Mouse (Mus musculus) MEL (cell line): ENCODE measurements at regions not wholly inside any gene's neighbourhood (a gene's known extent, or its start where the extent isn't known, plus 50 kb on each side); places are given as distances from the start of the nearest gene placed in this dataset.

Experiments
- DNase-seq: peaks from one replicate; pipeline ENCODE4 v3.0.0; 2011; ENCODE audit warnings: low read depth, low spot score
- H3K27ac ChIP-seq: 2 replicates; pipeline ENCODE4 v1.5.1; 2012; ENCODE audit warnings: low read depth, mild to moderate bottlenecking, control low read depth, low read length, moderate library complexity; ENCODE audit not compliant: control insufficient read depth
- H3K27me3 ChIP-seq, 2 experiments: fragments of 150-350 bp in 1 of 2; sonication (generic) in 1 of 2; 2 replicates each; pipeline ENCODE4 v1.6.1; 2012; ENCODE audit warnings: low read length in 2 of 2, mild to moderate bottlenecking in 2 of 2, improper control_type of control experiment in 1 of 2, moderate library complexity in 1 of 2; ENCODE audit not compliant: insufficient read depth in 2 of 2, control insufficient read depth in 1 of 2
- H3K36me3 ChIP-seq, 2 experiments: 2 replicates each; pipeline ENCODE4 v1.6.1; 2012 to 2014; ENCODE audit warnings: low read length in 2 of 2, improper control_type of control experiment in 1 of 2, inconsistent platforms in 1 of 2, mild to moderate bottlenecking in 1 of 2; ENCODE audit not compliant: insufficient read depth in 2 of 2, control insufficient read depth in 1 of 2
- H3K4me1 ChIP-seq, 2 experiments: fragments of 150-350 bp in 1 of 2; sonication (generic) in 1 of 2; 2 replicates each; pipeline ENCODE4 v1.6.1; 2012; ENCODE audit warnings: low read length in 2 of 2, improper control_type of control experiment in 1 of 2, mild to moderate bottlenecking in 1 of 2; ENCODE audit not compliant: insufficient read depth in 2 of 2, control insufficient read depth in 1 of 2
- H3K4me3 ChIP-seq, 2 experiments: fragments of 150-350 bp in 1 of 2; sonication (generic) in 1 of 2; 2 replicates each; pipeline ENCODE4 v1.5.1; 2012; ENCODE audit warnings: low read depth in 2 of 2, low read length in 2 of 2, mild to moderate bottlenecking in 2 of 2, moderate library complexity in 2 of 2, control low read depth in 1 of 2, improper control_type of control experiment in 1 of 2; ENCODE audit not compliant: control insufficient read depth in 1 of 2, insufficient read depth in 1 of 2
- H3K79me2 ChIP-seq: 2 replicates; pipeline ENCODE4 v1.6.1; 2012; ENCODE audit warnings: mild to moderate bottlenecking, low read length, moderate library complexity; ENCODE audit not compliant: control insufficient read depth, poor library complexity, insufficient read depth
- H3K9ac ChIP-seq: 2 replicates; pipeline ENCODE4 v1.6.1; 2012; ENCODE audit warnings: low read depth, mild to moderate bottlenecking, control low read depth, low read length, moderate library complexity; ENCODE audit not compliant: control insufficient read depth, poor library complexity, severe bottlenecking
- H3K9me3 ChIP-seq: fragments of 150-350 bp; sonication (generic); replicated peaks from 2 replicates; pipeline ENCODE4 v1.6.1; 2012; ENCODE audit warnings: mild to moderate bottlenecking, low read length, improper control_type of control experiment, moderate library complexity; ENCODE audit not compliant: insufficient read depth
- BHLHE40 ChIP-seq: IDR thresholded peaks from 2 replicates; pipeline ENCODE4 v1.6.1; 2012; ENCODE audit warnings: low read depth, mild to moderate bottlenecking, inconsistent platforms, low read length, improper control_type of control experiment, borderline replicate concordance
- CHD1 ChIP-seq: IDR thresholded peaks from 2 replicates; pipeline ENCODE4 v1.6.1; 2012; ENCODE audit warnings: low read depth, mild to moderate bottlenecking, inconsistent platforms, low read length, improper control_type of control experiment
- CHD2 ChIP-seq: IDR thresholded peaks from 2 replicates; pipeline ENCODE4 v1.6.1; 2011; ENCODE audit warnings: low read length, improper control_type of control experiment
- CTCF ChIP-seq, 3 experiments: IDR thresholded peaks in 2 of 3; conservative IDR thresholded peaks in 1 of 3; 2 replicates each; pipeline ENCODE4 v1.5.1; 2011 to 2012; ENCODE audit warnings: low read length in 3 of 3, low read depth in 2 of 3, mild to moderate bottlenecking in 2 of 3, improper control_type of control experiment in 1 of 3, inconsistent platforms in 1 of 3, mixed read lengths in 1 of 3, moderate library complexity in 1 of 3; ENCODE audit not compliant: control insufficient read depth in 1 of 3, insufficient read depth in 1 of 3, poor library complexity in 1 of 3, severe bottlenecking in 1 of 3
- E2F4 ChIP-seq: IDR thresholded peaks from 2 replicates; pipeline ENCODE4 v1.6.1; 2011; ENCODE audit warnings: low read depth, low read length, improper control_type of control experiment, borderline replicate concordance
- ELF1 ChIP-seq: IDR thresholded peaks from 2 replicates; pipeline ENCODE4 v1.6.1; 2014; ENCODE audit warnings: low read depth, mild to moderate bottlenecking, inconsistent platforms, low read length, improper control_type of control experiment, moderate library complexity
- JUND ChIP-seq: IDR thresholded peaks from 2 replicates; pipeline ENCODE4 v1.6.1; 2011; ENCODE audit warnings: low read depth, mild to moderate bottlenecking, improper control_type of control experiment, low read length
- MAFK ChIP-seq: IDR thresholded peaks from 2 replicates; pipeline ENCODE4 v1.6.1; 2011; ENCODE audit warnings: low read depth, mild to moderate bottlenecking, low read length, improper control_type of control experiment, borderline replicate concordance
- MEF2A ChIP-seq: IDR thresholded peaks from 2 replicates; pipeline ENCODE4 v1.6.1; 2014; ENCODE audit warnings: low read depth, mild to moderate bottlenecking, inconsistent platforms, low read length, improper control_type of control experiment; ENCODE audit not compliant: poor library complexity, insufficient replicate concordance, severe bottlenecking; ENCODE audit errors: extremely low read depth
- MXI1 ChIP-seq: IDR thresholded peaks from 2 replicates; pipeline ENCODE4 v1.6.1; 2011; ENCODE audit warnings: mild to moderate bottlenecking, low read depth, low read length, improper control_type of control experiment
- MYB ChIP-seq: IDR thresholded peaks from 2 replicates; pipeline ENCODE4 v1.6.1; 2011; ENCODE audit warnings: mild to moderate bottlenecking, low read depth, low read length, improper control_type of control experiment
- MYC ChIP-seq: IDR thresholded peaks from 2 replicates; pipeline ENCODE4 v1.6.1; 2011; ENCODE audit warnings: low read depth, mild to moderate bottlenecking, low read length, improper control_type of control experiment, moderate library complexity
- POLR2A ChIP-seq, 2 experiments: IDR thresholded peaks; 2 replicates each; pipeline ENCODE4 v1.6.1; 2011 to 2012; ENCODE audit warnings: low read length in 2 of 2, mild to moderate bottlenecking in 2 of 2, control low read depth in 1 of 2, improper control_type of control experiment in 1 of 2, low read depth in 1 of 2, moderate library complexity in 1 of 2; ENCODE audit not compliant: control insufficient read depth in 1 of 2, insufficient read depth in 1 of 2, poor library complexity in 1 of 2
- POLR2AphosphoS5 ChIP-seq: IDR thresholded peaks from 2 replicates; pipeline ENCODE4 v1.6.1; 2012; ENCODE audit warnings: low read depth, borderline replicate concordance, mild to moderate bottlenecking, inconsistent platforms, low read length, moderate library complexity, mixed read lengths
- RAD21 ChIP-seq: IDR thresholded peaks from 2 replicates; pipeline ENCODE4 v1.6.1; 2011; ENCODE audit warnings: mild to moderate bottlenecking, low read depth, low read length, improper control_type of control experiment
- RCOR1 ChIP-seq: IDR thresholded peaks from 2 replicates; pipeline ENCODE4 v1.6.1; 2012; ENCODE audit warnings: low read depth, mild to moderate bottlenecking, inconsistent platforms, low read length, improper control_type of control experiment
- TBP ChIP-seq: IDR thresholded peaks from 2 replicates; pipeline ENCODE4 v1.8.0; 2011; ENCODE audit warnings: low read depth, low read length, improper control_type of control experiment
- TCF12 ChIP-seq: IDR thresholded peaks from 2 replicates; pipeline ENCODE4 v1.6.1; 2014; ENCODE audit warnings: low read depth, mild to moderate bottlenecking, inconsistent platforms, low read length, improper control_type of control experiment, moderate library complexity
- UBTF ChIP-seq: IDR thresholded peaks from 2 replicates; pipeline ENCODE4 v1.6.1; 2012; ENCODE audit warnings: low read depth, mild to moderate bottlenecking, inconsistent platforms, low read length, improper control_type of control experiment, moderate library complexity, borderline replicate concordance; ENCODE audit not compliant: insufficient read depth
- ZC3H11A ChIP-seq: IDR thresholded peaks from 2 replicates; pipeline ENCODE4 v1.6.1; 2012; ENCODE audit warnings: low read depth, mild to moderate bottlenecking, inconsistent platforms, low read length, improper control_type of control experiment
- ZKSCAN1 ChIP-seq: IDR thresholded peaks from 2 replicates; pipeline ENCODE4 v1.6.1; 2012; ENCODE audit warnings: low read depth, mild to moderate bottlenecking, inconsistent platforms, low read length, improper control_type of control experiment, moderate library complexity
- ZMIZ1 ChIP-seq: IDR thresholded peaks from 2 replicates; pipeline ENCODE4 v1.6.1; 2012; ENCODE audit warnings: low read depth, mild to moderate bottlenecking, inconsistent platforms, low read length, improper control_type of control experiment, moderate library complexity
- ZNF384 ChIP-seq: IDR thresholded peaks from 2 replicates; pipeline ENCODE4 v1.6.1; 2012; ENCODE audit warnings: low read depth, mild to moderate bottlenecking, inconsistent platforms, low read length, improper control_type of control experiment

DNA sequence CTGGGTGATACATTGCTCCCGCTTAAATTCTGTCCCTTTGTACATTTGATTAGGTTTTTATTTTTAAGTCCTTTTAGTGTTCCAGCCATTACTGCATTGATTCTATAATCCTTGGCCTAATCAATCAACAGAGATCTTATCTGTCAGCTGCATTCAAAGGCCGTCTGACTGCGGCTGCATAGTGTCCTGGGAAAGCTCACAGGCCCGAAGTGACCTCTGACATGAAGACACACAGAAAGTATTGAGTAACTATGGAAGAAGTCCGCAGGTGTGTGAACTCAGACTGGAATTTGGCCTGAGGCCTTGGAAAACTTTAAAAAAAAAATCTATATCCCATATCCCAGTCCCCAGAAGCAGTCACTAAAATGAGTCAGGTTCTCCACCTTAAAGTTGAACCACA lies 67.4 kb upstream of the Ptpn13 start:
- Histone ChIP-seq H3K4me3 (no peak overlapping the region), H3K9ac (no peak overlapping the region), H3K4me1 (peaks cover 0 to 2% of the 10 kb centered on the region in 2 experiments; a peak in 1 of 4 replicates), H3K27me3 (no peaks in the 10 kb centered on the region; a peak in 1 of 4 replicates), H3K9me3 (no peaks in the 10 kb centered on the region), H3K36me3 (no peaks in the 10 kb centered on the region), H3K27ac (no peak overlapping the region), H3K79me2 (no peaks in the 10 kb centered on the region)
- TF ChIP-seq CHD1 (no peak), CHD2 (no peak), ELF1 (no peak), CTCF (IDR thresholded peaks at IDR 0.05 in 2 of 3, conservative IDR thresholded peaks at IDR 0.05 in 1 of 3; ENCODE audit: control insufficient read depth in 1 of 3, insufficient read depth in 1 of 3, low read depth in 2 of 3, low read length in 3 of 3, poor library complexity in 1 of 3, severe bottlenecking in 1 of 3) (no peak), MAFK (no peak), POLR2A (IDR thresholded peaks at IDR 0.05; ENCODE audit: control insufficient read depth in 1 of 2, insufficient read depth in 1 of 2, low read depth in 1 of 2, low read length in 2 of 2, poor library complexity in 1 of 2) (no peak), RAD21 (no peak), MXI1 (no peak), JUND (no peak), E2F4 (no peak), MYB (no peak)
- no peak for DNase-seq

DNA sequence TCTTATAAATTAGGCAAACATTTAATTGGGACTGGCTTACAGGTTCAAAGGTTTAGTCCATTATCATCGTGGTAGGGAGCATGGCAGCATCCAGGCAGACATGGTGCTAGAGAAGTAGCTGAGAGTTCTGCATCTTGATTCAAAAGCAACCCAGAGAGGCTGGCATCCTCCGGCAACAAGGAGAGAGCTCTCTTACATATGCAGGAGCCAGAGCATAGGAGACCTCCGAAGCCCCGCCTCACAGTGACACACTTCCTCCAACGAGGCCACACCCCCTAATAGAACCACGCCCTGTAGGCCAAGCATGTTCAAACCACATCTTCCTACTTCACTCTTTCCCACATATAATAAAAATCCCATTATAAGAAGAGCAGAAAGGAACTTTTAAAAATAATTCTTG lies 68.5 kb upstream of the Ptpn13 start:
- peak overlapping the region; percentile 8 to 33; a peak in 2 of 4 replicates for H3K4me3 ChIP-seq
- H3K27me3 ChIP-seq, result no peaks in the 10 kb centered on the region
- H3K36me3 ChIP-seq, result no peaks in the 10 kb centered on the region
- no peaks in the 10 kb centered on the region for H3K79me2 ChIP-seq
- H3K9ac ChIP-seq, result no peak overlapping the region
- TF ChIP-seq BHLHE40, result no peak
- no peak for TF ChIP-seq ZNF384
- H3K27ac ChIP-seq, result no peak overlapping the region
- no peaks in the 10 kb centered on the region for H3K9me3 ChIP-seq
- peak; percentile 77 for DNase-seq
- peaks cover 0 to 2% of the 10 kb centered on the region in 2 experiments; a peak in 1 of 4 replicates for H3K4me1 ChIP-seq

DNA sequence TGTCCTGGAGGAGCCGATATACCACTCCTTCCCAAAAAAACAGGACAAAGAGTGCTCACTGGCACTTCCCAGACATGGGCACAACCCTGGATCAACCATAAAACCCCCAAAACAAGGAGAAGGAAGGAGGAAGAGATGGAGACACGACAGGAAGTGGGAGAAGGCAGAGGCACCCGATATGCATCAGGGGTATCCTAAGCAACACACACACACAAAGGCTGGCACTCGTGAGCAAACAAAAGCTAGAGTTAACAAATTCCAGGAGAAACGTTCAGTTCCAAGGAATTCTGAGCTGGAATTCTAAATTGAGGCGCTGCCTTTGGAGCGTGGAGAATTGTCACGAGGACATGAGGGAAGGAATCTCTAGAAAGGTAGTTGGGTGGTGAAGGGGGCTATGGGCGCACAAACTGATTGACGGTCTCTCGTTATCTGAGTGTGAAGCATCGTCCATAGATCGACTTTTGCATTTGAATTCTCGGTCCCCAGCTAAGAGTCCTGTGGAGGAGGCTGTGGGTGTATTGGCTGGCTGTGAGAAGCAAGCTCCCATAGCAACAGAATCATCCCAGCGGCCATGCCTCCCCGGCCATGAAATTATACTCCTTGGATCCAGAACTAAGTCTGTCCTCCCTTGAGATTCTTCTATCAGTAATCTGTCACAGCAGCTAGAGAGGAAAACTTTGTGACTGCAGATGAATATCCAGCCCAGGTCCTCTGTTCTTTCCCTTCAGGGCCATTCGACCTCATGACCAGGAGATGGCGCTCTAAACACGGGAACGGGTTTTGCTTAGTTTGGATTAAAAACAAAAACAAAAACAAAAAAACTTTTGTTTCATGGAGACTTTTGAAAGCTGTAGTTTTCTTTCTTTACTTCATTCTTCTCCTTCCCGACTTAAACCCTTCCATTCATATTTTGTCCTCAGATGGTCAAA lies 69.4 kb upstream of the Ptpn13 start:
- Histone ChIP-seq H3K27ac (no peak overlapping the region), H3K9ac (no peak overlapping the region), H3K27me3 (no peaks in the 10 kb centered on the region), H3K4me1 (peaks cover 0 to 2% of the 10 kb centered on the region in 2 experiments; a peak in 1 of 4 replicates), H3K36me3 (no peaks in the 10 kb centered on the region), H3K4me3 (peak overlapping the region; percentile 25 to 33), H3K9me3 (no peaks in the 10 kb centered on the region), H3K79me2 (no peaks in the 10 kb centered on the region)
- DNase-seq, result peak; percentile 69
- TF ChIP-seq CHD2, result no peak
- TF ChIP-seq ZKSCAN1, result no peak
- TF ChIP-seq MEF2A, result no peak
- peak; percentile 100 for TF ChIP-seq RAD21
- TF ChIP-seq CTCF (IDR thresholded peaks at IDR 0.05 in 2 of 3, conservative IDR thresholded peaks at IDR 0.05 in 1 of 3; ENCODE audit: control insufficient read depth in 1 of 3, insufficient read depth in 1 of 3, low read depth in 2 of 3, low read length in 3 of 3, poor library complexity in 1 of 3, severe bottlenecking in 1 of 3), result peak; percentile 81 to 99 (median 88)
- no peak for TF ChIP-seq ELF1
- no peak for TF ChIP-seq RCOR1
- no peak for TF ChIP-seq POLR2AphosphoS5
- no peak for TF ChIP-seq TBP
- no peak for TF ChIP-seq TCF12
- no peak for TF ChIP-seq JUND
- TF ChIP-seq ZC3H11A, result peak; percentile 97
- TF ChIP-seq UBTF, result no peak
- TF ChIP-seq MYC, result no peak
- no peak for TF ChIP-seq MYB
- no peak for TF ChIP-seq MXI1
- TF ChIP-seq ZMIZ1, result no peak
